Mouse (Mus musculus) cortical plate, adult 2 months (tissue): ENCODE results near the gene Drd3.

Experiments used
- CTCF ChIP-seq: fragments of 200-500 bp; IDR thresholded peaks from 2 replicates; pipeline ENCODE4 v1.5.1; 2011; ENCODE audit warnings: mild to moderate bottlenecking, control low read depth, low read length; ENCODE audit not compliant: insufficient read depth; ENCODE audit errors: extremely low read depth
- POLR2A ChIP-seq: fragments of 200-500 bp; IDR thresholded peaks from 2 replicates; pipeline ENCODE4 v1.6.1; 2011; ENCODE audit warnings: mild to moderate bottlenecking, low read length, control low read depth; ENCODE audit not compliant: insufficient read depth; ENCODE audit errors: extremely low read depth

DNA sequence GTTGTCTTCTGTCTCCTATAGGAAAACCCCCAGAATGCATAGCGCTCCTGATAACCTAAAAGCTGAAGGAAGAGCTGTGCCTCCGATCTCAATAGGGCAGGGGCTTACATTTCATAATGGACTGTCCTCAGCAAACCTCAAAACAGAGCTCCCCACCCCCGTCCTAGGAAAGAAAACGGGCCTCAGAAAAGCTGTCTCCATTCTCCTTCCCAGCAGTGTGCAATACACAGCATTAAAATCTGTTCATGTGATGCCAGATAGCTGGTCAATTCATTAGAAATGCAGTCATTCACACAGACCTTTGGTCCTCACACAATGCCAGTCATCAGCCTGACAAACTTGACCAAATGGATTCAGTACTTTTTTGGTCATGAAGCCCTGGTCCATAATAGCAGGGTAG is 45.7 kb downstream of the Drd3 start:
- TF ChIP-seq CTCF: no peak
- TF ChIP-seq POLR2A: no peak
